Mouse (Mus musculus): ENCODE measurements around the gene Higd1a. TPM values are rescaled to one million over a fixed set of nuclear protein-coding genes. Genes with fewer than 3 reads are reported as not detected.

Higd1a gene
- total RNA-seq (2014; rRNA removed; ENCODE audit: low replicate concordance) (59.2 and 85.4 TPM in 2 replicates), polyA plus RNA-seq (2015; fragmentation: Nextera tagmentation; extraction: Ambion mirVana) (319 and 332 TPM in 2 replicates)

DNA sequence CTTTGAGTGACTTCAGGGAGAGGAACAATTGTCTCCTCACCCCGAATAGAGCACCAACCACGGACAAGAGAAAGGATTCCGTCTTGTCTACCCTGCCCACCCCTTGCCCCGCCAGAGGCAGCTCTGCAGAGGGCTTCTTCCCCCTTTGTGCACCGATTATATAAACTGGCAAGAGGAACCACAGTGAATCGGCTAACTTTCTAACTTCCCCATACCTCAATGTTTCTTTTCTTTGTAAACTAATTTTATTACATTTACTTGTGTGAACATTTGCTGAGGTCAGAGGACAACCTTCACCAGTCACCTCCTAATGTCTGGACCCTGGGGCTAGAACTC lies at the start of gene Higd1a:
TSS of gene Higd1a (minus strand) at position 210 of the 336 bp plus-strand sequence.
- Histone ChIP-seq H3K4me3 (ENCODE audit: low read depth, low read length) (peak within 1 kb of the TSS; percentile 92), H3K4me2 (ENCODE audit: low read depth, low read length) (peak within 1 kb of the TSS; percentile 87), H3K27ac (ENCODE audit: low read depth) (peak within 1 kb of the TSS; percentile 97), H3K9ac (replicated peaks; ENCODE audit: low read depth, low read length) (peak within 1 kb of the TSS; percentile 87), H3K4me1 (ENCODE audit: control insufficient read depth, insufficient read depth) (peaks cover 8% of the 10 kb centered on the region; the same call in 1 of the 2 replicates), H3K27me3 (ENCODE audit: control insufficient read depth, insufficient read depth, low read length) (no peaks in the 10 kb centered on the region), H3K9me3 (replicated peaks; ENCODE audit: control insufficient read depth, low read length) (no peaks in the 10 kb centered on the region), H3K36me3 (replicated peaks; ENCODE audit: control insufficient read depth, insufficient read depth, low read length) (no peaks in the 10 kb centered on the region)
- 11% methylated on average over 6 of the region's 6 CpGs for WGBS
- DNase-seq (ENCODE audit: low spot score) (no peak), ATAC-seq (ENCODE audit: insufficient read depth, low read depth) (no peak; the same call in 1 of the 2 replicates)
- TF ChIP-seq CTCF (IDR thresholded peaks at IDR 0.05; ENCODE audit: low read depth) (no peak), EP300 (IDR thresholded peaks at IDR 0.05; ENCODE audit: low read depth) (no peak)

DNA sequence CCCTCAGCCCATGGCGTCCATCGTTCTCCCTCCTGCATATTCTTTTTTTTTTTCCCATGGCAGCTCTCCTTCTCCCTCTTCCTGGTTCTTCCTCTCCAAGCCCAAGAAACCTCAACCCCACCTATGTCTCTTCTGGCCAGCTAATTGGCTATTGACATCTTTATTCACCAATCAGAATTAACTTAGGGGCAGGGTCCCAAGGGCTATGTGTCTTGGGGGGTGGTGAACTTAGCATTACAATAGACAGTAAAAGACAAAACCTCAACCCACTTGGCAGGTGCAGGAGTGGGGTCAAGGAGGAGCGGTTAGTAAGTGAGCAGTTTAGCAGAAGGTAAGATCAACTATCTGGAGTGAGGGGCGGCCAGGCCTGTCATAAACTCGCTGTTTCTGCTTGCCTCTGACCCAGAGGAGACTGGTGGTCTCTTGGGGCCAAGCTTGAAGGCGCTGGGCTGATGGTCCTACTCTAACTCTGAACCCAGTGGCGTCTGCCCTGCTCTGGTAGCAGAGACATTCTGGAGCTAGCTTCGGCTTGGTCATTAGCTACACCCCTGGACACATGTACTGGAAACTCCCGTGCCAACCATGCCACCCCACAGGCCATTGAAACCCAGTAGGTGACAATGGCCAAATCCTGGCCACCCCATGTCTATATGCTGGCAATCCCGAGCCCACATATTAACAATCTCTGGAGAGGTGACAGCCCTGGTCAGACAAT lies 49.4 kb upstream of the Higd1a start:
- Histone ChIP-seq H3K4me3 (ENCODE audit: low read depth, low read length) (no peak overlapping the region), H3K27me3 (ENCODE audit: control insufficient read depth, insufficient read depth, low read length) (no peaks in the 10 kb centered on the region), H3K9me3 (replicated peaks; ENCODE audit: control insufficient read depth, low read length) (no peaks in the 10 kb centered on the region), H3K36me3 (replicated peaks; ENCODE audit: control insufficient read depth, insufficient read depth, low read length) (no peaks in the 10 kb centered on the region), H3K4me1 (ENCODE audit: control insufficient read depth, insufficient read depth) (no peaks in the 10 kb centered on the region), H3K27ac (ENCODE audit: low read depth) (no peak overlapping the region), H3K9ac (replicated peaks; ENCODE audit: low read depth, low read length) (no peak overlapping the region), H3K4me2 (ENCODE audit: low read depth, low read length) (no peak overlapping the region)
- DNase-seq (ENCODE audit: low spot score) (no peak), ATAC-seq (ENCODE audit: insufficient read depth, low read depth) (no peak)
- TF ChIP-seq EP300 (IDR thresholded peaks at IDR 0.05; ENCODE audit: low read depth), result no peak
- no peak for TF ChIP-seq CTCF (IDR thresholded peaks at IDR 0.05; ENCODE audit: low read depth)
- WGBS, result 69% methylated on average over 10 of the region's 10 CpGs

DNA sequence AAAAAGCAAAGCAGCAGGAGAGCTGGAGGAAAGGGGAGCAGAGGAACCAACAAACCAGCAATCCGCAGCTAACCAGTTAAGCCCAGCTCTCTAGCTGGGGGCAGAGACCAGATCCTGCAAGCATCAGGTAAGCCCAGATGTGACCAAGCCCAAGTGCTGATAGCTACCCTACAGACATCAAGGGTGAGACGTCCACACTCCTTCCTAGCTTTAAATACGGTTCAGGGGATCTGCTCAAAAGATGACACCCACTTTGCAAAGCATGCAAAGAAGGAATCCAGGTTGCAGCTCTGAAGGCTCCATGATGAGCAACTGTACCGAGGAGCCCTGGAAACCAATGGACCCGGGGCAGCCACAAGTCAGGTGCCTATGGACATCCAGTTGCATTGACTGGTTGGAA lies 48.3 kb upstream of the Higd1a start:
- DNase-seq (ENCODE audit: low spot score) (no peak), ATAC-seq (ENCODE audit: insufficient read depth, low read depth) (no peak)
- 74% methylated on average over 5 of the region's 5 CpGs for WGBS
- H3K4me2 ChIP-seq (ENCODE audit: low read depth, low read length), result no peak overlapping the region
- H3K27ac ChIP-seq (ENCODE audit: low read depth), result no peak overlapping the region
- H3K4me3 ChIP-seq (ENCODE audit: low read depth, low read length), result no peak overlapping the region
- no peaks in the 10 kb centered on the region for H3K4me1 ChIP-seq (ENCODE audit: control insufficient read depth, insufficient read depth)
- no peaks in the 10 kb centered on the region for H3K36me3 ChIP-seq (replicated peaks; ENCODE audit: control insufficient read depth, insufficient read depth, low read length)
- no peaks in the 10 kb centered on the region for H3K27me3 ChIP-seq (ENCODE audit: control insufficient read depth, insufficient read depth, low read length)
- H3K9me3 ChIP-seq (replicated peaks; ENCODE audit: control insufficient read depth, low read length), result no peaks in the 10 kb centered on the region
- no peak overlapping the region for H3K9ac ChIP-seq (replicated peaks; ENCODE audit: low read depth, low read length)
- TF ChIP-seq CTCF (IDR thresholded peaks at IDR 0.05; ENCODE audit: low read depth), result no peak
- TF ChIP-seq EP300 (IDR thresholded peaks at IDR 0.05; ENCODE audit: low read depth), result no peak

DNA sequence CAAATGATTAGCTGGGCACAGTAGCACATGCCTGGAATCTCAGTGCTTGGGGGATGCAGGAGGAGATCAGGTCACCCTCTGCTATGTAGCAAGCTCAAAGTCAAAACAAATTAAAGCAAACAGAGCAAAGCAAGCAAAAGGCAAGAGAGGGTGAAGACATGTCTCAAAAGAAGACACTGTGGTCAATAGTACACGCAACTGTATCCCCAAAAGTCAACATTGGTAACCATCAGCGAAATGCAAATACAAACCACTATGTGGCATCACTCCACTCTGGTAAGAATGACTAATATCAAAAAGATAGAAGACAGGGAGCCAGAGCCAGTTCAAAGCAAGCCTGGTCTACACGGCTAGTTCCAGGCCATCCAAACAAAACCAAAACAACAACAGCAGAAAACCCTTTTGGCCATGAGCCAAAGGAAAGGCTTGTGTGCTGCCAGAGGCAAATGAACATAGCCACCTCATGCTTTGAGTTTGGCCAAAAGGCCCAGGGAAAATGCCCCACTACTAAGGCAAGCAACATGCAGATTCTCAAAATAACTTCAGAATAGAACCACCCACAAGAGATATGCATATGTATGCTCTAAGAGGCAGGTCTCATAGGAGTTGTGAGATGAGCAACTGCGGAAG lies 47.5 kb upstream of the Higd1a start:
- H3K9ac ChIP-seq (replicated peaks; ENCODE audit: low read depth, low read length), result no peak overlapping the region
- no peaks in the 10 kb centered on the region for H3K4me1 ChIP-seq (ENCODE audit: control insufficient read depth, insufficient read depth)
- no peak overlapping the region for H3K4me2 ChIP-seq (ENCODE audit: low read depth, low read length)
- WGBS, result 69% methylated on average over 4 of the region's 4 CpGs
- no peak overlapping the region for H3K27ac ChIP-seq (ENCODE audit: low read depth)
- no peaks in the 10 kb centered on the region for H3K9me3 ChIP-seq (replicated peaks; ENCODE audit: control insufficient read depth, low read length)
- ATAC-seq (ENCODE audit: insufficient read depth, low read depth) (no peak), DNase-seq (ENCODE audit: low spot score) (no peak)
- H3K36me3 ChIP-seq (replicated peaks; ENCODE audit: control insufficient read depth, insufficient read depth, low read length), result no peaks in the 10 kb centered on the region
- H3K27me3 ChIP-seq (ENCODE audit: control insufficient read depth, insufficient read depth, low read length), result no peaks in the 10 kb centered on the region
- H3K4me3 ChIP-seq (ENCODE audit: low read depth, low read length), result no peak overlapping the region
- TF ChIP-seq CTCF (IDR thresholded peaks at IDR 0.05; ENCODE audit: low read depth), result no peak
- no peak for TF ChIP-seq EP300 (IDR thresholded peaks at IDR 0.05; ENCODE audit: low read depth)

DNA sequence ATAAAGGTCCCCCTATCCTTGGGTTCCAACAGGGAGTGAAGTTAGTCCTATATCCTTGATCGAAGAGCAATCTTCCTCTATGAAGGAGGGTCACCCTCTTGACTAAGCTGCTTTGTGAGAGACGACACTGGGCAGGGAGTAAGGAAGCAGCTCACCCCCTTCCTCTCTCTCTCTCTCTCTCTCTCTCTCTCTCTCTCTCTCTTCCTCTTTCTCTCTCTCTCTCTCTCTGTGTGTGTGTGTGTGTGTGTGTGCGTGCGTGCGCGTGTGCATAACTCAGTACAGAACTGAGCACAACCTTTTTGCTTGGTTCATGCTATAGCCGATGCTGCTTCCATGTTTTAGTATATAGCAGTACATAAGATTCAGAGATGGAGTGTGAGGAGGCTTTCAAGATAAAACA lies 46.8 kb upstream of the Higd1a start:
- Histone ChIP-seq H3K36me3 (replicated peaks; ENCODE audit: control insufficient read depth, insufficient read depth, low read length) (no peaks in the 10 kb centered on the region), H3K27ac (ENCODE audit: low read depth) (no peak overlapping the region), H3K4me3 (ENCODE audit: low read depth, low read length) (no peak overlapping the region), H3K27me3 (ENCODE audit: control insufficient read depth, insufficient read depth, low read length) (no peaks in the 10 kb centered on the region), H3K4me1 (ENCODE audit: control insufficient read depth, insufficient read depth) (no peaks in the 10 kb centered on the region), H3K4me2 (ENCODE audit: low read depth, low read length) (no peak overlapping the region), H3K9me3 (replicated peaks; ENCODE audit: control insufficient read depth, low read length) (no peaks in the 10 kb centered on the region), H3K9ac (replicated peaks; ENCODE audit: low read depth, low read length) (no peak overlapping the region)
- ATAC-seq (ENCODE audit: insufficient read depth, low read depth), result no peak
- WGBS, result 84% methylated on average over 7 of the region's 7 CpGs
- DNase-seq (ENCODE audit: low spot score), result no peak
- TF ChIP-seq EP300 (IDR thresholded peaks at IDR 0.05; ENCODE audit: low read depth) (no peak), CTCF (IDR thresholded peaks at IDR 0.05; ENCODE audit: low read depth) (no peak)

Data from heart, postnatal 0 days (tissue).